Mouse (Mus musculus) hindbrain, embryonic 13.5 days (tissue): ENCODE measurements around the gene Adgrb2. TPM values are rescaled to one million over a fixed set of nuclear protein-coding genes. Genes with fewer than 3 reads are reported as not detected.

Experiments
- ATAC-seq: fragments of 200-750 bp; cut with Nextera tagmentation; 2 replicates; pipeline ENCODE4 v1.8.0; 2017; ENCODE audit warnings: moderate TSS enrichment; ENCODE audit not compliant: low FRiP score
- H3K27ac ChIP-seq: fragments of 300-500 bp; sonication (generic); 2 replicates; pipeline ENCODE4 v1.5.1; 2015; ENCODE audit warnings: inconsistent platforms, mild to moderate bottlenecking, moderate library complexity
- H3K27me3 ChIP-seq: fragments of 300-500 bp; sonication (generic); 2 replicates; pipeline ENCODE4 v1.6.1; 2015; ENCODE audit warnings: mild to moderate bottlenecking, inconsistent platforms
- H3K36me3 ChIP-seq: fragments of 300-500 bp; sonication (generic); 2 replicates; pipeline ENCODE4 v1.6.1; 2015; ENCODE audit warnings: mild to moderate bottlenecking, inconsistent platforms
- H3K4me1 ChIP-seq: fragments of 300-500 bp; sonication (generic); replicated peaks from 2 replicates; pipeline ENCODE4 v1.6.1; 2015; ENCODE audit warnings: inconsistent platforms
- H3K4me2 ChIP-seq: fragments of 300-500 bp; sonication (generic); 2 replicates; pipeline ENCODE4 v1.6.1; 2015; ENCODE audit warnings: inconsistent platforms, mild to moderate bottlenecking, moderate library complexity
- H3K4me3 ChIP-seq: fragments of 300-500 bp; sonication (generic); 2 replicates; pipeline ENCODE4 v1.5.1; 2015; ENCODE audit warnings: mild to moderate bottlenecking, inconsistent platforms
- H3K9ac ChIP-seq: fragments of 300-500 bp; sonication (generic); 2 replicates; pipeline ENCODE4 v1.6.1; 2015; ENCODE audit warnings: mild to moderate bottlenecking, inconsistent platforms
- H3K9me3 ChIP-seq: fragments of 300-500 bp; sonication (generic); 2 replicates; pipeline ENCODE4 v1.6.1; 2016; ENCODE audit warnings: inconsistent platforms
- WGBS: fragments of 180-500 bp; shearing (Covaris S2); methylation state at CpG from one replicate; pipeline ENCODE4 v1.1.7; 2015; 5-methylcytosine and 5-hydroxymethylcytosine counted together
- polyA plus RNA-seq: library from polyadenylated mRNA; unstranded; fragments of >200 nt; fragmentation: Nextera tagmentation; extraction: Ambion mirVana; gene quantifications from 2 replicates; pipeline ENCODE4 v1.2.1, GENCODE M21; 2015

Adgrb2 gene
- polyA plus RNA-seq, 1 experiment from 2014 or later, result 9.3 TPM

DNA sequence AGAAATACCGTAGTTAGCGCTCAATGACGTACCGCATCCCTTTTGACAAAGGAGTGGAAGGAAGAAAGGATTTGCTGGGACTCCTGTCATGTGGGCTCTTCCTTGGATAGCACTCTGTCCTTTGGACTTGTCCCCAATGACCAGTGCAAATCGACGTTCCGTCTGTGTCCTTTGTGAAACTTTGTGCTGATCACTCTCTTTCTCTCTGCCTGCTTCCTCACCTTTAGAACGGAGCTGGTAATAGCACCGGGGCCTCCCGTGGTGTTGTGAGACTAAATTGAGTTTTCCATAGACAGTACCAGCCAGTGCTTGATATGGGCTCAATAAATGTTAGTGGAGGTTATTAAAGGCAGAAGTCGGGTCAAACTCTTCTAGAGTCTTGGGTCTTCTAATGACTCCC lies 56.4 kb downstream of the Adgrb2 start:
- Histone ChIP-seq H3K36me3 (no peaks in the 10 kb centered on the region), H3K27ac (no peak overlapping the region), H3K9me3 (no peaks in the 10 kb centered on the region), H3K4me3 (no peak overlapping the region), H3K4me1 (peaks cover 39% of the 10 kb centered on the region), H3K27me3 (peaks cover 19% of the 10 kb centered on the region; the same call in 1 of the 2 replicates), H3K4me2 (no peak overlapping the region), H3K9ac (no peak overlapping the region)
- 88% methylated on average over 11 of the region's 11 CpGs for WGBS
- ATAC-seq, result no peak

- Histone ChIP-seq H3K36me3 (no peaks in the 10 kb centered on the region), H3K4me3 (no peak overlapping the region), H3K4me1 (peaks cover 51% of the 10 kb centered on the region), H3K9me3 (no peaks in the 10 kb centered on the region), H3K27me3 (peaks cover 8% of the 10 kb centered on the region; the same call in 1 of the 2 replicates), H3K27ac (peak overlapping the region; percentile 3; the same call in 1 of the 2 replicates), H3K9ac (peak overlapping the region; percentile 53), H3K4me2 (no peak overlapping the region)
- 39% methylated on average over 9 of the region's 9 CpGs for WGBS
- no peak for ATAC-seq
Measured at GRCm38 (mm10) chr4:130044211-130044610, 59.5 kb downstream of the Adgrb2 start.

DNA sequence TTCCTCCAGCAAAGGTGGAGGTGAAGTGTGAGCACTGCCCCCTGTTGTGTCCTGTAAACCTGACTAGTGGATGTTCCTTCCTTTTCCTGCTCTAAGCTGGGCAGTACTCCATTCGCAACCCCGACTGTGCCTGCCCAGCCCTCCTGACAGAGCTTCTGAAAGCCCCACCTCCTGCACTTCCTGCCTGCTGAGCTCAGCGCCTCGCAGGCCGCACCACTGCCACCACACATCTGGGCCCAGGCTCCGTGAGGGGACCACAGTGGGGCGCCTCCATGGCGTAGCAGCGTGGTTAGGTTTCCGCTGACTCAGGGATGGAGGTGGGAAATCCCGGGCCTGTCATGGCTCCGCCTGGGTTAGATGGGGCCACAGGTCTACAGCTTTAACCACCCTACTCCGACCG lies 60.9 kb downstream of the Adgrb2 start:
- no peak for ATAC-seq
- Histone ChIP-seq H3K27me3 (peaks cover 8% of the 10 kb centered on the region; the same call in 1 of the 2 replicates), H3K9me3 (no peaks in the 10 kb centered on the region), H3K9ac (no peak overlapping the region), H3K4me1 (peaks cover 55% of the 10 kb centered on the region), H3K4me2 (no peak overlapping the region), H3K27ac (peak overlapping the region; percentile 10; the same call in 1 of the 2 replicates), H3K4me3 (no peak overlapping the region), H3K36me3 (no peaks in the 10 kb centered on the region)
- WGBS, result 23% methylated on average over 14 of the region's 14 CpGs

DNA sequence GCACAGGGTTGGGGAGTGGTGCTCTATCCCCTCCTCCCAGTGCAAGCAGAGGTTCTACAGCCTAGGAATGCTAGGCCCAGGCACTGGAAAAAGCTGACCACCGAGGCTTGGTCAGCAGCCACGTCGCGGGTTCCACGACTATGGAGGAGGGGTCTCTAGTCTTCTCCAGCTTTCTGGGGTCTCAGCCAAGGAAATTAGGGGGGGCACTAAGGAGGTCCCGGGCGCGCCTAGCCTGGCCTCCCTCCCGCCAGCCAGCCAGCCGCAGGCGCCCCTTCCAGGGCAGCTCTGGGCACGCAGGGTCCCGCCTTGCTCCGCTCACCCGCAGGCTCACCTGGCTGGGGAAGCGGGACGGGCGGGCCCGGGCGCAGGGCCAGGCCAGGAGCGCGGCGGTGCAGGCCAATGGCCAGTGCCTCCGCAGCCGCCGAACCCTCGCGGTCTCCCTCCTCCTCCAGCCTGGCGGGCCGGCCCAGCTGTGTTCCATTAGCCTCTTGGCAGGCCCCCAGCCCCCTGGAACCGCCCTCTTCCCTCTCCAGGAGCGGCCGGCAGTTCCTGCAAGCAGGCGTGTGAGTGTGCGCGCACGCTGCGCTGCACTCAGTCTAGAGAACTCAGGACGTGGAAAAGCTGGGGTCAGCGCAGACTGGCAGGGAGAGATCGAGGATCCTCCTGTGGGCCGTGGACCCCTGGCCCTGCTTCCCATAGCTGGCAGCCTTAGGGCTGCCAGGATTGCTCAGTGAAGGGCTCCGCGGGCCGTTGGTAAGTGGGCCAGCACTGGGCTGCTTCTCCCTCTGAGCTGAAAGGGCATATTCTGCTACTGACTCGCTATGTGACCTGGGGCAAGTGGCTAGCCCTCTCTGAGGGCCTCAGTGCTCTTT lies 62.9 kb downstream of the Adgrb2 start, which contains the start of gene Col16a1:
Gene Col16a1 (plus strand): TSS at position 510 of the 872 bp plus-strand sequence.
- H3K4me3 ChIP-seq, result peak within 1 kb of the TSS; percentile 38
- peaks cover 60% of the 10 kb centered on the region for H3K4me1 ChIP-seq
- H3K9ac ChIP-seq, result peak within 1 kb of the TSS; percentile 66
- WGBS, result 2% methylated on average over 46 of the region's 46 CpGs
- peak; percentile 68 for ATAC-seq
- H3K4me2 ChIP-seq, result peak within 1 kb of the TSS; percentile 61
- H3K9me3 ChIP-seq, result no peaks in the 10 kb centered on the region
- H3K27me3 ChIP-seq, result 0 out of 2 replicates have a peak, but pooled peaks cover 2% of the 10 kb centered on the region
- no peaks in the 10 kb centered on the region for H3K36me3 ChIP-seq
- H3K27ac ChIP-seq, result peak within 1 kb of the TSS; percentile 58

GRCm38 (mm10) chr4:130048203-130048479 lies 63.5 kb downstream of the Adgrb2 start:
- H3K4me2 ChIP-seq, result peak overlapping the region; percentile 61
- no peaks in the 10 kb centered on the region for H3K36me3 ChIP-seq
- H3K9me3 ChIP-seq, result no peaks in the 10 kb centered on the region
- H3K27me3 ChIP-seq, result 0 out of 2 replicates have a peak, but pooled peaks cover 2% of the 10 kb centered on the region
- ATAC-seq, result 0 out of 2 replicates have a peak, but pooled peaks have one; percentile 11
- peaks cover 64% of the 10 kb centered on the region for H3K4me1 ChIP-seq
- 38% methylated on average over 4 of the region's 4 CpGs for WGBS
- peak overlapping the region; percentile 38 for H3K4me3 ChIP-seq
- H3K9ac ChIP-seq, result peak overlapping the region; percentile 66
- H3K27ac ChIP-seq, result peak overlapping the region; percentile 58

DNA sequence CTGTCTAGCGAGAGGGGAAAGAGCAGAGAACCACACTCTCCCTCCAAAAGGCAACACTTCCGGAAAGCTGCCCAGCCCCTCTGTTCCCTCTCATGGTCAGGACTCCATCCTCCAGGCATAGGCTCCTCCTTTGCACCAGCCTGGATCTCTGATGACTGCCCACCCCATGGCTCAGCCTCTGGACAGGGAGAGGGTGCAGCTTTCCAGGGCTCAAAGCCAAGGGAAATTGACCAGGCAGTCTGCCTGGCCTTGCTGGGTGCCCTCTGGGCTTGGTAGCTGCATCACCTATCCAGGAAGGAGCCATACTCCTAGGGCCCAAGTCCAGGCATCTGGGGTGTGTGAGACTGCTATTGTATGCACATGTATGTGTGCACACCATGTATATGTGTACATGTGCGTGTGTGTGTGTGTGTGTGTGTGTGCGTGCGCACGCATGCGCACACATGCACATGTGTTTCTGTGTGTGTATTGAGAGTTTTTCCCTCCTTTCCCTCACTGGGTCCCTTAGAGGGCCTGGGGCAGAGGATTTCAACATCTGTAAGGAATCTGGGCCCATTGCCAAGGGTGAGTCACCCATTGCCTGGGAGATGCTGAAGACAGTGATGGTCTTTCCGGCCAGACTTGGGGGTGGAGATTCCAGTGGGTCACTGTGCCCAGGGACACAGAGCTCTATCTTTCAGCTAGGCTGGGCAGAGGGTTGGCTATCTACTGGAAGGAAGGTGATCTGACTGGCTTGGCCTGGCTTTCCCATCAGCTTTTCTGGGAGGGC lies 65.6 kb downstream of the Adgrb2 start:
- Histone ChIP-seq H3K4me2 (no peak overlapping the region), H3K4me1 (peaks cover 67% of the 10 kb centered on the region), H3K9ac (no peak overlapping the region), H3K27me3 (0 out of 2 replicates have a peak, but pooled peaks cover 2% of the 10 kb centered on the region), H3K36me3 (no peaks in the 10 kb centered on the region), H3K9me3 (no peaks in the 10 kb centered on the region), H3K4me3 (no peak overlapping the region), H3K27ac (0 out of 2 replicates have a peak overlapping the region, but pooled peaks have one; percentile 8)
- ATAC-seq, result no peak
- WGBS, result 73% methylated on average over 8 of the region's 8 CpGs

GRCm38 (mm10) chr4:130052283-130052682 lies 67.6 kb downstream of the Adgrb2 start:
- H3K9me3 ChIP-seq, result no peaks in the 10 kb centered on the region
- H3K4me2 ChIP-seq, result no peak overlapping the region
- H3K36me3 ChIP-seq, result no peaks in the 10 kb centered on the region
- ATAC-seq, result no peak
- peaks cover 75% of the 10 kb centered on the region for H3K4me1 ChIP-seq
- WGBS, result 86% methylated on average over 3 of the region's 3 CpGs
- no peak overlapping the region for H3K4me3 ChIP-seq
- H3K9ac ChIP-seq, result no peak overlapping the region
- H3K27me3 ChIP-seq, result no peaks in the 10 kb centered on the region
- no peak overlapping the region for H3K27ac ChIP-seq

- no peaks in the 10 kb centered on the region for H3K9me3 ChIP-seq
- H3K27ac ChIP-seq, result no peak overlapping the region
- no peaks in the 10 kb centered on the region for H3K36me3 ChIP-seq
- no peak overlapping the region for H3K4me2 ChIP-seq
- no peak for ATAC-seq
- H3K9ac ChIP-seq, result no peak overlapping the region
- no peak overlapping the region for H3K4me3 ChIP-seq
- peaks cover 71% of the 10 kb centered on the region for H3K4me1 ChIP-seq
- 80% methylated on average over 9 of the region's 9 CpGs for WGBS
- no peaks in the 10 kb centered on the region for H3K27me3 ChIP-seq
Measured at GRCm38 (mm10) chr4:130053111-130053510, 68.4 kb downstream of the Adgrb2 start.

GRCm38 (mm10) chr4:130054727-130055126 lies 70.1 kb downstream of the Adgrb2 start:
- 23% methylated on average over 1 of the region's 1 CpGs for WGBS
- ATAC-seq, result no peak
- H3K4me1 ChIP-seq, result peaks cover 60% of the 10 kb centered on the region

DNA sequence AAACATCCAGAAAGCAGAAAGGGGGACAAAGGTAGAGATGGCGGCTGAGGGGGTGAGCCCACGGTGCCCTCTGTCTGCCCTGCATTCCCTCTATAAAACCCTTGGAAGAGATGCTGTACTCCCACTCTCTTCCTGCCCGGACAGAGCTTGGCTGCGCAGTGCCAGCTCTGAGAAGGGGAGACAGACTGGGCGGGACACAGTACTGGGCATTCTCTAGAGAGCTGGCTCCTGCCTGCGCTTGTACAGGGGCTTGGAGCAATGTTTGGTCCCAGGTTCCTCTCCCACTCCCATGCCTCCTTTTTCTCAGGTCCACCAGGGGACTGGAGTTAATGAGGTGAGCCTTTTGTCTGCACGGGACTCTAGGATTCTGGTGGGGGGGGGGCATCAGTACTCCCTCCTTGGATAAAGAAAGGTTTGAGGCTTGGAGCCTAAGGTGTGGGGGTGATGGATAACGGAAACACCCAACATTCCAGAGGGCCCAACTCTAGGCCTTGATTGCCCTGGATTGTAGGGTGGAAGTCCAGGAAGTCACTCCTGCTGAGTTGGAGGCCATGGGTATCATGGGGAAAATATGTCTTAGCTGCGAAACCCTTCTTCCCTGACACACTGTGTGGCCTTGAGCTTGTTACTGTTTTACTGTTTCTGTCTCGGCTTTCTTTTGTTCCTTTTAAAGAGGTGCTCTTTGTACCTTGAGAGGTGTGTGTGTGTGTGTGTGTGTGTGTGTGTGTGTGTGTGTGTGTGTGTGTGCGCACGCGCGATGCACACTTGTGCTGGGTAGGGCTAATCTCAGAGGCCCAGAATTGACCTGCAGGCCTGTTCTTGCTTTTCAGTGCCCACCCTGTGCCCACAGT lies 70.7 kb downstream of the Adgrb2 start:
- peaks cover 54% of the 10 kb centered on the region for H3K4me1 ChIP-seq
- H3K9ac ChIP-seq, result 0 out of 2 replicates have a peak overlapping the region, but pooled peaks have one; percentile 1
- H3K27me3 ChIP-seq, result no peaks in the 10 kb centered on the region
- H3K9me3 ChIP-seq, result no peaks in the 10 kb centered on the region
- no peak overlapping the region for H3K4me2 ChIP-seq
- 78% methylated on average over 14 of the region's 14 CpGs for WGBS
- ATAC-seq, result no peak
- H3K4me3 ChIP-seq, result no peak overlapping the region
- H3K36me3 ChIP-seq, result no peaks in the 10 kb centered on the region
- H3K27ac ChIP-seq, result peak overlapping the region; percentile 56

More at GRCm38 (mm10) chr4:130054727-130055126, 70.1 kb downstream of the Adgrb2 start:
- Histone ChIP-seq H3K4me3 (no peak overlapping the region), H3K36me3 (no peaks in the 10 kb centered on the region), H3K4me2 (no peak overlapping the region), H3K9me3 (no peaks in the 10 kb centered on the region), H3K9ac (no peak overlapping the region), H3K27ac (peak overlapping the region; percentile 56; the same call in 1 of the 2 replicates), H3K27me3 (no peaks in the 10 kb centered on the region)

GRCm38 (mm10) chr4:130056011-130056322 lies 71.3 kb downstream of the Adgrb2 start:
- Histone ChIP-seq H3K9me3 (no peaks in the 10 kb centered on the region), H3K27me3 (no peaks in the 10 kb centered on the region), H3K9ac (no peak overlapping the region), H3K36me3 (no peaks in the 10 kb centered on the region), H3K4me3 (no peak overlapping the region), H3K4me2 (no peak overlapping the region), H3K4me1 (peaks cover 52% of the 10 kb centered on the region), H3K27ac (peak overlapping the region; percentile 56)
- ATAC-seq, result peak; percentile 33; the same call in 1 of the 2 replicates
- 46% methylated on average over 3 of the region's 3 CpGs for WGBS
